Mouse (Mus musculus): ENCODE data around the gene Abcc5. TPM values are rescaled to one million over a fixed set of nuclear protein-coding genes. Genes with fewer than 3 reads are reported as not detected.
"Not testable (repeated sequence)": the region's sequence is repeated elsewhere in the genome, so short reads cannot be mapped to it uniquely, and the experiment has no call there.

The Abcc5 gene
- polyA plus RNA-seq, 1 experiment = 89.5 TPM

- H3K4me1 ChIP-seq (ENCODE audit: control insufficient read depth, insufficient read depth, low read length) = no peaks in the 10 kb centered on the region
- no peak overlapping the region for H3K27ac ChIP-seq (ENCODE audit: insufficient read depth, low read length)
- TF ChIP-seq CTCF (IDR thresholded peaks at IDR 0.05; ENCODE audit: low read depth, low read length) = no peak
- TF ChIP-seq POLR2A (IDR thresholded peaks at IDR 0.05; ENCODE audit: insufficient read depth, low read length) = no peak
- TF ChIP-seq EP300 (IDR thresholded peaks at IDR 0.05; ENCODE audit: insufficient read depth, low read depth, low read length) = no peak
- H3K9me3 ChIP-seq (replicated peaks; ENCODE audit: control insufficient read depth, insufficient read depth, low read length, poor library complexity, severe bottlenecking) = no peaks in the 10 kb centered on the region
- no peak overlapping the region for H3K9ac ChIP-seq (ENCODE audit: low read depth, poor library complexity, severe bottlenecking)
- H3K27me3 ChIP-seq (ENCODE audit: control insufficient read depth, insufficient read depth, low read length, poor library complexity, severe bottlenecking) = no peaks in the 10 kb centered on the region
- no peak overlapping the region for H3K4me3 ChIP-seq (ENCODE audit: low read depth, low read length)
- H3K36me3 ChIP-seq (ENCODE audit: control insufficient read depth, insufficient read depth, low read length, poor library complexity, severe bottlenecking) = no peaks in the 10 kb centered on the region
Observed at GRCm38 (mm10) chr16:20445871-20446270, 19.7 kb upstream of the Abcc5 start.

DNA sequence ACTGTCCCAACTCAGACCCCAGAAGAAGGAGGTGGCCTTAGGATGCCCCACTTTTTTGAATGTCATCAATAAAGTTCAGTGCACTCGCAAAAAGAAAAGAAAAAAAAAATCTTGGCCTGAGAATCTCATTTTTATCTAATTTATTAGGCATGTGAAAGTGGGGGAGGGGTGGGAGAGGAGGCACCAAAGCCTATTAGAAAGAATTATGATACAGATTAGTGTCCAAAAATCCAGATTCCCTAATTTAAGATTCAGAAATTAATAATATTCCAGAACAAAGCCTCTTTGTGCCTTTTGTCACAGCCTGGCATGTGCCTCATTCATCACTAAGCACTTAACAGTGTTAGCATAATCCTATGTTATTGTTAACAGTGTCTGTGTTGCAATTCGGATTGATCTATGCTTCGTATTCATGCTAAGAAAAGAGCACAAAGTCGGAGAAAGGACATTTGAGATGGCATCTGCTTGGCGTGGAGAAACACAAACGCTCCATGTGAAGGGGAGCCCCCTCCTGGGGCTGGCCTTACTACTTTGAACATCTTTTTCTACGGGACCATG, 18.7 kb upstream of the Abcc5 start:
- no peak for TF ChIP-seq POLR2A (IDR thresholded peaks at IDR 0.05; ENCODE audit: insufficient read depth, low read length)
- no peak for TF ChIP-seq CTCF (IDR thresholded peaks at IDR 0.05; ENCODE audit: low read depth, low read length)
- TF ChIP-seq EP300 (IDR thresholded peaks at IDR 0.05; ENCODE audit: insufficient read depth, low read depth, low read length) = no peak
- Histone ChIP-seq H3K4me1 (ENCODE audit: control insufficient read depth, insufficient read depth, low read length) (no peaks in the 10 kb centered on the region), H3K27ac (ENCODE audit: insufficient read depth, low read length) (no peak overlapping the region), H3K27me3 (ENCODE audit: control insufficient read depth, insufficient read depth, low read length, poor library complexity, severe bottlenecking) (no peaks in the 10 kb centered on the region), H3K9me3 (replicated peaks; ENCODE audit: control insufficient read depth, insufficient read depth, low read length, poor library complexity, severe bottlenecking) (peaks cover under 1% of the 10 kb centered on the region; the same call in 1 of the 2 replicates), H3K4me3 (ENCODE audit: low read depth, low read length) (no peak overlapping the region), H3K36me3 (ENCODE audit: control insufficient read depth, insufficient read depth, low read length, poor library complexity, severe bottlenecking) (no peaks in the 10 kb centered on the region), H3K9ac (ENCODE audit: low read depth, poor library complexity, severe bottlenecking) (no peak overlapping the region)

- H3K36me3 ChIP-seq (ENCODE audit: control insufficient read depth, insufficient read depth, low read length, poor library complexity, severe bottlenecking) = no peaks in the 10 kb centered on the region
- H3K27me3 ChIP-seq (ENCODE audit: control insufficient read depth, insufficient read depth, low read length, poor library complexity, severe bottlenecking) = no peaks in the 10 kb centered on the region
- no peaks in the 10 kb centered on the region for H3K4me1 ChIP-seq (ENCODE audit: control insufficient read depth, insufficient read depth, low read length)
- TF ChIP-seq POLR2A (IDR thresholded peaks at IDR 0.05; ENCODE audit: insufficient read depth, low read length) = no peak
- TF ChIP-seq EP300 (IDR thresholded peaks at IDR 0.05; ENCODE audit: insufficient read depth, low read depth, low read length) = no peak
- H3K9me3 ChIP-seq (replicated peaks; ENCODE audit: control insufficient read depth, insufficient read depth, low read length, poor library complexity, severe bottlenecking) = peaks cover 4% of the 10 kb centered on the region; the same call in 1 of the 2 replicates
- H3K4me3 ChIP-seq (ENCODE audit: low read depth, low read length) = no peak overlapping the region
- no peak overlapping the region for H3K27ac ChIP-seq (ENCODE audit: insufficient read depth, low read length)
- no peak overlapping the region for H3K9ac ChIP-seq (ENCODE audit: low read depth, poor library complexity, severe bottlenecking)
Observed at GRCm38 (mm10) chr16:20442871-20443270, 16.7 kb upstream of the Abcc5 start.

DNA sequence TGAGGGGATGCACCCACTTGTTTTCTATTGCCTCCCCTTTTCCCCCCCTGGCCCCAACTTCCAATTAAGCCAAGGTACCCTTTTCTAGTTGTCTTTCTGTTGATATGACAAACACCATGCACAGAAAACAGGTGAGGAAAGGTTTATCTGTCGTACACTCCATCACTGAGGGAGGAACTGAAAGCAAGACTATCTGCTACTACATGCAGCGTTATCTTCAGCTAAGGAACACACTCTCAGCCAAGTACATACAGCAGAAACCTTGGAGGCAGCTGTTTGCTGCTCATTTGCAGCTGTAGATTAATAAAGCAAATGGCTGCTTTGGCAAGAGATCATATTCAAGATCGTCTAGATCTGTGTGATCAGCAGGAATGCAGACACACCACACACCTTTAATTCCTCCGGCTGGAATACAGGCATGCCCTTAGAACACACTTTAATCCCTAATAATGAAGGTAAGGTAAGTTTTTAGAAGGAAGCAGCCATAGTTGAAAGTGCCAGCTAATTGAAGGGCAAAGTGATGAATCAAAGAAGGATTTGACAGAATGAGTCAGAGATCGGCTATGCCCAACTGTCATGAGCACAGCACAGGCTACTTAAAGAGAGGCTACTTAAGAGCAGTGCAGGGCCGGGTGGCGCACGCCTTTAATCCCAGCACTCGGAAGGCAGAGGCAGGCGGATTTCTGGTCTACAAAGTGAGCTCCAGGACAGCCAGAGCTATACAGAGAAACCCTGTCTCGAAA, 12.7 kb upstream of the Abcc5 start:
- no peaks in the 10 kb centered on the region for H3K4me1 ChIP-seq (ENCODE audit: control insufficient read depth, insufficient read depth, low read length)
- no peaks in the 10 kb centered on the region for H3K27me3 ChIP-seq (ENCODE audit: control insufficient read depth, insufficient read depth, low read length, poor library complexity, severe bottlenecking)
- H3K9ac ChIP-seq (ENCODE audit: low read depth, poor library complexity, severe bottlenecking) = no peak overlapping the region
- H3K9me3 ChIP-seq (replicated peaks; ENCODE audit: control insufficient read depth, insufficient read depth, low read length, poor library complexity, severe bottlenecking) = peaks cover 4% of the 10 kb centered on the region; the same call in 1 of the 2 replicates
- H3K27ac ChIP-seq (ENCODE audit: insufficient read depth, low read length) = no peak overlapping the region
- no peaks in the 10 kb centered on the region for H3K36me3 ChIP-seq (ENCODE audit: control insufficient read depth, insufficient read depth, low read length, poor library complexity, severe bottlenecking)
- no peak overlapping the region for H3K4me3 ChIP-seq (ENCODE audit: low read depth, low read length)
- TF ChIP-seq POLR2A (IDR thresholded peaks at IDR 0.05; ENCODE audit: insufficient read depth, low read length) (no peak), EP300 (IDR thresholded peaks at IDR 0.05; ENCODE audit: insufficient read depth, low read depth, low read length) (no peak), CTCF (IDR thresholded peaks at IDR 0.05; ENCODE audit: low read depth, low read length) (no peak)

GRCm38 (mm10) chr16:20438046-20438445, 11.9 kb upstream of the Abcc5 start:
- not testable (repeated sequence) for H3K4me1 ChIP-seq (ENCODE audit: control insufficient read depth, insufficient read depth, low read length); H3K36me3 ChIP-seq (ENCODE audit: control insufficient read depth, insufficient read depth, low read length, poor library complexity, severe bottlenecking); H3K27ac ChIP-seq (ENCODE audit: insufficient read depth, low read length); H3K27me3 ChIP-seq (ENCODE audit: control insufficient read depth, insufficient read depth, low read length, poor library complexity, severe bottlenecking); H3K9me3 ChIP-seq (replicated peaks; ENCODE audit: control insufficient read depth, insufficient read depth, low read length, poor library complexity, severe bottlenecking); H3K4me3 ChIP-seq (ENCODE audit: low read depth, low read length); H3K9ac ChIP-seq (ENCODE audit: low read depth, poor library complexity, severe bottlenecking)

DNA sequence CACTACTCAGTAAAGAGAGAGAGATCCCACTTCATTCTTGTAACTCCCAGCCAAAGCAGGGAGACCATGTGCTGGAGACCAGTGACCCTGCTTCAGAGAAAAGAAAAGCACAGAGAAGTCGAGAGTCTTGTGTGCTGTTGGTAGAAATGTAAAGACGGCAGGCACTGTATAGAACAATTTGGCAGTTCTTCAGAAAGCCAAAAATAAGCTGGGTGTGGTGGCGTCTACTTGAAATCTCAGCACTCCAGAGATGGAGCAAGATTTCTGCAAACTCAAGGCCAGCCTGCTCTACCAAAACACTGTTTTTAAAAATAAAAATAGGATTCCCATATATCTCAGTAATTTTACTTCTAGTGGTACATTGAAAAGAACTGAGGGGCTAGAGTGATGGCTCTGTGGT, 10.1 kb upstream of the Abcc5 start:
- Histone ChIP-seq H3K36me3 (ENCODE audit: control insufficient read depth, insufficient read depth, low read length, poor library complexity, severe bottlenecking) (no peaks in the 10 kb centered on the region), H3K27me3 (ENCODE audit: control insufficient read depth, insufficient read depth, low read length, poor library complexity, severe bottlenecking) (no peaks in the 10 kb centered on the region), H3K9me3 (replicated peaks; ENCODE audit: control insufficient read depth, insufficient read depth, low read length, poor library complexity, severe bottlenecking) (peaks cover 4% of the 10 kb centered on the region; the same call in 1 of the 2 replicates), H3K27ac (ENCODE audit: insufficient read depth, low read length) (no peak overlapping the region), H3K9ac (ENCODE audit: low read depth, poor library complexity, severe bottlenecking) (no peak overlapping the region), H3K4me3 (ENCODE audit: low read depth, low read length) (no peak overlapping the region), H3K4me1 (ENCODE audit: control insufficient read depth, insufficient read depth, low read length) (no peaks in the 10 kb centered on the region)
- TF ChIP-seq EP300 (IDR thresholded peaks at IDR 0.05; ENCODE audit: insufficient read depth, low read depth, low read length) (no peak), POLR2A (IDR thresholded peaks at IDR 0.05; ENCODE audit: insufficient read depth, low read length) (no peak), CTCF (IDR thresholded peaks at IDR 0.05; ENCODE audit: low read depth, low read length) (no peak)
